Mouse (Mus musculus) inflammation-experienced regulatory T-cells, adult 6 months (primary cell): ENCODE results near the gene Rpl21. TPM values are rescaled to one million over a fixed set of nuclear protein-coding genes. Genes with fewer than 3 reads are reported as not detected.
"Not testable (repeated sequence)": the region's sequence is repeated elsewhere in the genome, so short reads cannot be mapped to it uniquely, and the experiment has no call there.

ENCODE experiments used
- ATAC-seq: one replicate; pipeline ENCODE4 v1.8.0; 2017
- polyA plus RNA-seq, 3 experiments: library from polyadenylated mRNA; unstranded; fragments of 100-300 nt; shearing (Covaris generic); gene quantifications; one replicate each; pipeline ENCODE4 v1.2.1; 2017

Gene Rpl21
- polyA plus RNA-seq, 3 experiments from 2014 or later, result 475 to 1,461 (median 755) TPM

GRCm38 (mm10) chr5:146867946-146868314 lies 35.2 kb downstream of the Rpl21 start:
- ATAC-seq, result no peak

- ATAC-seq, result no peak
Observed at GRCm38 (mm10) chr5:146872981-146873631, 40.4 kb downstream of the Rpl21 start.

GRCm38 (mm10) chr5:146876024-146876423 lies 43.3 kb downstream of the Rpl21 start:
- no peak for ATAC-seq

- ATAC-seq, result not testable (repeated sequence)
Observed at GRCm38 (mm10) chr5:146877882-146878281, 45.2 kb downstream of the Rpl21 start.

- ATAC-seq, result no peak
Observed at GRCm38 (mm10) chr5:146882261-146882660, 49.6 kb downstream of the Rpl21 start.

- no peak for ATAC-seq
Observed at GRCm38 (mm10) chr5:146883053-146883452, 50.4 kb downstream of the Rpl21 start.

- ATAC-seq, result no peak
Observed at GRCm38 (mm10) chr5:146883486-146884272, 51.0 kb downstream of the Rpl21 start.

Other genes starting within 250 kb of the Rpl21 start
- gene Gpr12, start 247.7 kb upstream of the Rpl21 start, polyA plus RNA-seq, result not detected
- gene Usp12, start 37.9 kb upstream of the Rpl21 start, polyA plus RNA-seq, result 1 to 10 TPM; 4.5 to 6.7 (median 5.8) TPM
- gene Rasl11a, start 12.2 kb downstream of the Rpl21 start, polyA plus RNA-seq, result 10 to 100 TPM in 1 of 3 experiments, 1 to 10 TPM in 2; 6.9 to 10.7 (median 8.0) TPM
- 10 to 100 TPM; 13.5 to 44.2 (median 38.2) TPM for gene Gtf3a, start 115.8 kb downstream of the Rpl21 start, polyA plus RNA-seq
- 10 to 100 TPM; 44.4 to 59.1 (median 50.4) TPM for gene Mtif3, start 130.9 kb downstream of the Rpl21 start, polyA plus RNA-seq
- 10 to 100 TPM; 21.4 to 30.5 (median 28.0) TPM for gene Lnx2, start 243.7 kb downstream of the Rpl21 start, polyA plus RNA-seq
- gene Polr1d, start 244.2 kb downstream of the Rpl21 start, polyA plus RNA-seq, result 100 to 1,000 TPM; 137 to 194 (median 168) TPM